Mouse (Mus musculus): ENCODE measurements around the gene Ubr2. TPM values are rescaled to one million over a fixed set of nuclear protein-coding genes. Genes with fewer than 3 reads are reported as not detected.

Ubr2 gene
- polyA plus RNA-seq, 1 experiment from 2014 or later, result 16.2 TPM

DNA sequence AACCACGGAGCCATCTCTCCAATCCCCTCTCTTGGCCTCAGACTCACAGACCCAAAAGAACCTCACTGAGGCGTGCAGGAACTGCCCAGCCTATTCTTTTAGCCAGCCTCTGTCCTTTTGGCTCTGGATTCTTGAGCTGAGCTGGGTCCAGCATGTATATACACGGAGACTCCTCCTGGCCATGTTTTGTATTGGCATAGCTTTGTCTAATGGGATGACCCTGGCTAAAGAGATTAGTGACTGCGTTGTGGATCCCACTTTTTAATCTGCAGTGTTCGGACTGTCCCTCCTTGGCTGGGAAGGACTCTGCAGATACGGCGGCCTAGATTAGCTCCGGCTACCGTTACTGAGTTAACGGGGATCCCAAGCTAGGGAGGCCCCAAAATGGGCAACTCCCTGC, 100.2 kb downstream of the Ubr2 start, which contains the start of gene Prph2:
TSS of gene Prph2 (plus strand) at position 274 of the 400 bp plus-strand sequence.
- 88% methylated on average over 10 of the region's 10 CpGs for WGBS

DNA sequence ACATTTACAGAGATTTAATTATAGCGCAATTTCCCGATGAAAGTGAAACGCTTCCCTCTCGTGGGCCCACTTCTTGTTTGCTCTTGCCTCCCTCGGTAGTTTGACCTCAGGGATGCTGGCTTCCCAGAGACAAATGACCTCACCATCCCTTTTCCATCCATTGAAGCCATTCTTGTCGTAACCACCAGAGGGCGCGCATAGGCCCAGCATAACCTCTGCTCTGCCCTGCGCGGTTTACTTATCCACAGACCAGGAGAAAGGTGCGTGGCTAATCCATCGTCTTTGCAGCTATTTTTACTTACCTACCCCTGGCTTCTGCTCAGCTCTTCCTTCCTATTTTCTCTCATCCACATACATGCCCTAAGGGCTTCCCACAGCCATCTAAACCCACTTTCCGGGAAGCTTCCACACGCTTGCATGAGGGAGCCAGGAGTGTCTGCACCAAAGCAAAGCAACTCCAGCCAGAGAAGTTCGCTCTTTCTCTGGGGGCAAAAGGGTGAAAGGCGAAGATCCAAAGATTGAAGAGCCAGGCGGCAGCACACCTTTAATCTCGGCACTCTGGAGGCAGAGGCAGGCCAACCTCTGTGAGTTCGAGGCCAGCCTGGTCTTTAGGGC, 106.4 kb downstream of the Ubr2 start:
- 22% methylated on average over 19 of the region's 19 CpGs for WGBS
- peak; percentile 85 for DNase-seq (ENCODE audit: low spot score)
- Histone ChIP-seq H3K9me3 (0 out of 2 replicates have a peak, but pooled peaks cover 4% of the 10 kb centered on the region), H3K4me1 (peaks cover 4% of the 10 kb centered on the region; the same call in 1 of the 2 replicates), H3K4me3 (0 out of 2 replicates have a peak overlapping the region, but pooled peaks have one; percentile 2), H3K27me3 (replicated peaks; ENCODE audit: low read depth, poor library complexity, severe bottlenecking) (no peaks in the 10 kb centered on the region), H3K27ac (replicated peaks) (no peak overlapping the region), H3K36me3 (replicated peaks) (no peaks in the 10 kb centered on the region)

More for the DNA sequence above, 100.2 kb downstream of the Ubr2 start, which contains the start of gene Prph2:
- H3K9me3 ChIP-seq, result 0 out of 2 replicates have a peak, but pooled peaks cover 4% of the 10 kb centered on the region
- no peaks in the 10 kb centered on the region for H3K27me3 ChIP-seq (replicated peaks; ENCODE audit: low read depth, poor library complexity, severe bottlenecking)
- no peak within 1 kb of the TSS for H3K4me3 ChIP-seq
- H3K36me3 ChIP-seq (replicated peaks), result no peaks in the 10 kb centered on the region
- H3K27ac ChIP-seq (replicated peaks), result no peak within 1 kb of the TSS
- peaks cover 20% of the 10 kb centered on the region for H3K4me1 ChIP-seq
- DNase-seq (ENCODE audit: low spot score), result no peak

GRCm38 (mm10) chr17:46900941-46901340, 109.4 kb downstream of the Ubr2 start:
- H3K4me3 ChIP-seq, result no peak overlapping the region
- DNase-seq (ENCODE audit: low spot score), result no peak
- H3K36me3 ChIP-seq (replicated peaks), result no peaks in the 10 kb centered on the region
- no peaks in the 10 kb centered on the region for H3K9me3 ChIP-seq
- 65% methylated on average over 2 of the region's 2 CpGs for WGBS
- H3K27me3 ChIP-seq (replicated peaks; ENCODE audit: low read depth, poor library complexity, severe bottlenecking), result no peaks in the 10 kb centered on the region
- no peak overlapping the region for H3K27ac ChIP-seq (replicated peaks)
- peaks cover 10% of the 10 kb centered on the region; the same call in 1 of the 2 replicates for H3K4me1 ChIP-seq

DNA sequence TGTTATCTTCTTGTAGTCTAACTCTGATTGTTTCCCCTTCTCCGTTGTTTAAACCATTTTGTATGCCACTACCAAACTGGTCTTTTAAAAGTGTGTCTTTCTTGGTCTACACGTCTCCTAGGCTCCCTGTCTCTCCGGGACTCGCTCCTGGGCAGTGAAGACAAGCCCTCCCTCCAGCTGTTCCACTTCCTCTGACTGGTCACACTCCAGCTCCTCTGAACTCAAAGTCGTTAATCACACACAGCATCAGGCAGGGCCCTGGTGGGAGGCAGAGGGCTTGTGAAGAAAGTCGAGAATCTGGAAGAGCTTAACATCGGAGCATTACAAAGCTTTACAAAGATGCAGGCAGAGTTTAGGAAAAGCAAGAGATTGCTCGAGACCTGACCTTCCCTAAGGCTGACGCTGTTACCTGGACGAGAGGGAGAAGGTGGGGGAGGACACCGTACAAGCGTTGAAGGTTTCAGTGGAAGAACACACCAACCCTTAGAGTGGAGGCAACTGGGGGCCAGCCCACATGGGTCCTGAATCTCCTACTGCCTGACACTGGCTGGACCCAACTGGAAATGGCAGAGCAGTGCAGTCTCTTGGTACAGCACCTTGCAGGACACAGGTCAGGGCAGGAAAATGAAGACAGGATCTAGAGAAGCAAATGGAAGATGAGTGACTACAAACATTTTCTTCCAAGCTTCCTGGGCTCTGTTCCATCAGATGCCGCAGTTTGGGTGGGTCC, 113.0 kb downstream of the Ubr2 start:
- H3K4me3 ChIP-seq, result no peak overlapping the region
- peaks cover 16% of the 10 kb centered on the region for H3K4me1 ChIP-seq
- no peak for DNase-seq (ENCODE audit: low spot score)
- no peaks in the 10 kb centered on the region for H3K27me3 ChIP-seq (replicated peaks; ENCODE audit: low read depth, poor library complexity, severe bottlenecking)
- H3K27ac ChIP-seq (replicated peaks), result no peak overlapping the region
- peaks cover 17% of the 10 kb centered on the region for H3K36me3 ChIP-seq (replicated peaks)
- WGBS, result 53% methylated on average over 13 of the region's 13 CpGs
- no peaks in the 10 kb centered on the region for H3K9me3 ChIP-seq

- H3K4me3 ChIP-seq, result no peak overlapping the region
- H3K9me3 ChIP-seq, result no peaks in the 10 kb centered on the region
- H3K36me3 ChIP-seq (replicated peaks), result peaks cover 22% of the 10 kb centered on the region
- H3K27ac ChIP-seq (replicated peaks), result no peak overlapping the region
- 93% methylated on average over 9 of the region's 9 CpGs for WGBS
- DNase-seq (ENCODE audit: low spot score), result no peak
- peaks cover 31% of the 10 kb centered on the region for H3K4me1 ChIP-seq
- no peaks in the 10 kb centered on the region for H3K27me3 ChIP-seq (replicated peaks; ENCODE audit: low read depth, poor library complexity, severe bottlenecking)
Measured at GRCm38 (mm10) chr17:46895426-46895825, 114.9 kb downstream of the Ubr2 start.

DNA sequence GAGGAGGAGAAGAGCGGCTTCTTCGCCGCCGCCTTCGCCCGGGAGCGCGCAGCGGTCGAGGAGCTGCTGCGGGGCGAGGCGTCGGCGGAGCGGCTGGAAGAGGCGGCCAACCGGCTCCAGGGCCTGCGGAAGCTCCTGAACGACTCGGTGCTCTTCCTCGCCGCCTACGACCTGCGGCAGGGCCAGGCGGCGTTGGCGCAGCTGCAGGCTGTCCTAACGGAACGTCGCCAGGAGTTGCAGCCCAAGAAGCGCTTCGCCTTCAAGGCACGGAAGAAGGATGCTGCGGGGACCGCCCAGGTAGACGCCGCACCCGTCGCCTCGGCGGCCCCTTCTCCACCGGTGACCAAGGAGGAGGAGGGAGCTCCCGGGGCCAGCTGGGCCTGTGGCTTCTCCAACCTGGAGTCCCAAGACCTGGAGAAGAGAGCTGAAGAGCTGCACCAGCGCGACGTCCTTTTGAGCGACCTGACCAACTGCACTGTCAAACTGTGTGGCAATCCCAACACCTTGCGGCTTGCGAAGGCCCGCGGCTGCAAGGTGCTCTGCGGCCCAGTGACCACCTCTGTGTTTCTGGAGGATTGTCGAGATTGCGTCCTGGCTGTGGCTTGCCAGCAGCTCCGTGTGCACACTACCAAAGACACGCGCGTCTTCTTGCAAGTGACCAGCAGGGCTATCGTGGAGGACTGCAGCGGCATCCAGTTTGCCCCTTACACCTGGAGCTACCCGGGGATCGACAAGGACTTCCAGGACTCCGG, 119.3 kb downstream of the Ubr2 start:
- Histone ChIP-seq H3K4me3 (peak overlapping the region; percentile 97), H3K9me3 (no peaks in the 10 kb centered on the region), H3K36me3 (replicated peaks) (peaks cover 22% of the 10 kb centered on the region), H3K27ac (replicated peaks) (peak overlapping the region; percentile 94), H3K4me1 (peaks cover 44% of the 10 kb centered on the region), H3K27me3 (replicated peaks; ENCODE audit: low read depth, poor library complexity, severe bottlenecking) (no peaks in the 10 kb centered on the region)
- 2% methylated on average over 64 of the region's 64 CpGs for WGBS
- DNase-seq (ENCODE audit: low spot score), result peak; percentile 58

DNA sequence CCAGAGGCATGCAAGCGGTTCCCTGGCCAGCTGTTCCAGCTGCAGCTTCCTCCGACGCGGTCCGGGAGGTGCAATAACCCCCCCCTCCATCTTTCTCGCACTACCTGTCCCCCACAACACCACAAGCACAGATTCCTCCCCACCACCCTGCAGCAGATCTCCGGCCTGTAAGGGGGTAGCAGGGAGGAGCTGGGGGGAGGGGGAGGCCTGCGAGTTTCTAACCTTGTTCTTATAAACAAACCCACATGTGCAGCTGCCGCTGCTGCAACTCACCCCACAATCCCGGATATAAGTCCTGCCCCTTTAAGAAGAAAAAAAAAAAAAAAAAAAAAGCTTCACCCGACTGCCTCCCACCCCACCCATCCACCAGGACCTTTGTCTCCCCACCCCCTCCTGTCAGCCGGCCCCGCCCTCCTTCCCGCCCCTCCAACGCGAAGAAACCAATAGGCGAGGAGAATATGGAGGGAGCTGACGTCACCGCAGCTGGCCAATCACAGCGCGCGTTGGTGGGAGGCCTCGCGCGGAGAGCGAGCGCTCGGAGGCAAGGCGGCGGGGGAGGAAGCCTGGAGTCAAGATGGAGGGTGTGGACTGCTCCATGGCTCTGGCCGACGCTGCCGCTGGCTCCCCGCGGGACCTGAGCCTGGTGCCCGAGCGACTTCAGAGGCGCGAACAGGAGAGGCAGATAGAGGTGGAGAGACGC, 120.1 kb downstream of the Ubr2 start, which contains the start of gene Tbcc:
TSS of gene Tbcc (plus strand) at position 569 of the 700 bp plus-strand sequence.
- H3K27me3 ChIP-seq (replicated peaks; ENCODE audit: low read depth, poor library complexity, severe bottlenecking), result no peaks in the 10 kb centered on the region
- WGBS, result under 1% methylated on average over 40 of the region's 40 CpGs
- peaks cover 47% of the 10 kb centered on the region for H3K4me1 ChIP-seq
- peak within 1 kb of the TSS; percentile 97 for H3K4me3 ChIP-seq
- peak; percentile 99 for DNase-seq (ENCODE audit: low spot score)
- peaks cover 22% of the 10 kb centered on the region for H3K36me3 ChIP-seq (replicated peaks)
- H3K9me3 ChIP-seq, result no peaks in the 10 kb centered on the region
- peak within 1 kb of the TSS; percentile 95 for H3K27ac ChIP-seq (replicated peaks)

- under 1% methylated on average over 44 of the region's 44 CpGs for WGBS
- peak; percentile 80 for DNase-seq (ENCODE audit: low spot score)
Measured at GRCm38 (mm10) chr17:46889450-46890084, 120.8 kb downstream of the Ubr2 start.

DNA sequence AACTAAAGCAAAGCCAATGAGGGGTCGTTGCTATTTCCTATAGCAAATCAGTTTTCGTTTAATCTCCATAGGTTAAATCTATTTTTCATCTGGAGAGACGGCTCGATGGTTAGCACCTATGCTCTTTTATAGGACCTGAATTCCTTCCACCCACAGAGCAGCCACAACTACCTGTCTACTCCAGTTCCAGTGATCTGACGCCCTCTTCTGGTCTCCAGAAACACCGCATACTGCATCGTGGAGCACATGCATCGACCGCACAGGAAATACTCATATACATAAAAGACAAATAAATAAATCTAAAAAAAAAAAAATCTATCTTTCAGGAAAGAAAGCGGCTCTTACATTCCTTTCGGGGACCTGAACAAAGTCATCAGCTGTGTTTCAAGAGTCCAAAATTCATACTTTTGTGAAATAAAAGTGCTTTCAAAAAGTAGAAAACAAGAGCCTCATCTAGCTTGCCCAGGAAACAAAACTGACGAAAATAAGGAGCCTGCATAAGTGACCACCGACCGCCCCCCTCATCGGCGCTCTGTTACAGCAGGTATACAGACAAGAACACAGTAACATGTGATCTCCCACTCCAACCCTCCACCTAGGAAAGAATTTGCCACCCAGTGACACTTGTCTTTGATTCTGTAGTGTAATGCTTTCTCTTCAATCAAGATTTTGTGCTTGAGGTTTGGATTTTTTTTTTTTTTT, 121.7 kb downstream of the Ubr2 start:
- peak overlapping the region; percentile 95 for H3K27ac ChIP-seq (replicated peaks)
- peaks cover 18% of the 10 kb centered on the region for H3K36me3 ChIP-seq (replicated peaks)
- H3K27me3 ChIP-seq (replicated peaks; ENCODE audit: low read depth, poor library complexity, severe bottlenecking), result no peaks in the 10 kb centered on the region
- H3K9me3 ChIP-seq, result no peaks in the 10 kb centered on the region
- peak overlapping the region; percentile 97 for H3K4me3 ChIP-seq
- DNase-seq (ENCODE audit: low spot score), result peak; percentile 39
- WGBS, result 34% methylated on average over 16 of the region's 16 CpGs
- H3K4me1 ChIP-seq, result peaks cover 44% of the 10 kb centered on the region

More at GRCm38 (mm10) chr17:46889450-46890084, 120.8 kb downstream of the Ubr2 start:
- peaks cover 47% of the 10 kb centered on the region for H3K4me1 ChIP-seq
- no peaks in the 10 kb centered on the region for H3K27me3 ChIP-seq (replicated peaks; ENCODE audit: low read depth, poor library complexity, severe bottlenecking)
- H3K4me3 ChIP-seq, result peak overlapping the region; percentile 97
- peaks cover 22% of the 10 kb centered on the region for H3K36me3 ChIP-seq (replicated peaks)
- H3K9me3 ChIP-seq, result no peaks in the 10 kb centered on the region
- H3K27ac ChIP-seq (replicated peaks), result peak overlapping the region; percentile 95

DNA sequence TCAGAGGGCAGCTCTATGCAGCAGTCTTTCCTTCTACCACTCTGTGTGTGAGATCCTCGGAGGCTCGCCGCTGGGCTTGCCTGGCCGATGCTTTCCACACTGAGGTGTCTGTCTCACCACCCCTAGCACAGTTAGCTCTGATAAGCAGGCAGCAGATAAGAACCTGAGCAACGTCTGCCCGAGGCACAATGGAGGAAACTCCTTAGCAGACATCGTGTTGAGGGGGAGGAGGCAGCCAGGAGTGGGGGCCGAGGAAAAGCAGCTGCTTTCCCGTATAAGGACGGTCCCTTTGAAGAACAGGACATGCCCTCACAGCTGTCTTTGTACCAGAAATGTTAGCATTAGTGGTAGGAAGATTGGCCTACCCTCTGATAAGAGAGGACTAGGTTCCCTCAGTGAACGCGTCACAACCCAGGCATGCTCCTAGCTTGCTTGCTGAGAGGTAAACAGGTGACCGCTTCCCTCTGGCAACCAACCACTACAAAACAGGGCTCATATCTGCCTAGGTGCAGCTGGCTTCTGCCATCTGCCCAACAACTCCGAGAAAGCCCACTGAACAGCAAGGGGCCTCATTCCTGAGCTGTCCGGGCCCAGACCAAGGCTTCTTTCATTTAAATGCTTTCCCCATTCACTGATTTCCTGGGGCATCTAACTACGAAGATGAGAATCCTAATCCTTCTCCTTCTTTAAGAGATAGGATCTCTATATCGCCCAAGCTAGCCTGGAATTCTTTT, 124.3 kb downstream of the Ubr2 start:
- H3K4me3 ChIP-seq, result no peak overlapping the region; the same call in 1 of the 2 replicates
- peaks cover 23% of the 10 kb centered on the region for H3K4me1 ChIP-seq
- H3K27ac ChIP-seq (replicated peaks), result peak overlapping the region; percentile 3; the same call in 1 of the 2 replicates
- WGBS, result 58% methylated on average over 17 of the region's 17 CpGs
- DNase-seq (ENCODE audit: low spot score), result no peak
- H3K27me3 ChIP-seq (replicated peaks; ENCODE audit: low read depth, poor library complexity, severe bottlenecking), result no peaks in the 10 kb centered on the region
- H3K36me3 ChIP-seq (replicated peaks), result no peaks in the 10 kb centered on the region
- no peaks in the 10 kb centered on the region for H3K9me3 ChIP-seq
